Mouse (Mus musculus) ES-E14 (cell line): Measurements from ENCODE around the gene Cuedc1. TPM values are rescaled to one million over a fixed set of nuclear protein-coding genes. Genes with fewer than 3 reads are reported as not detected.

ENCODE experiments used
- DNase-seq: peaks from one replicate; pipeline ENCODE4 v3.0.0-alpha.2; 2013; ENCODE audit warnings: low read depth, low spot score
- H3K27ac ChIP-seq: 2 replicates; pipeline ENCODE4 v1.5.1; 2012; ENCODE audit warnings: low read depth, mild to moderate bottlenecking, low read length, moderate library complexity, mixed read lengths; ENCODE audit not compliant: poor library complexity, insufficient read depth, severe bottlenecking
- H3K36me3 ChIP-seq: 2 replicates; pipeline ENCODE4 v1.6.1; 2012; ENCODE audit warnings: mild to moderate bottlenecking, low read length, moderate library complexity, mixed read lengths; ENCODE audit not compliant: control insufficient read depth, poor library complexity, insufficient read depth, severe bottlenecking
- H3K4me1 ChIP-seq, 2 experiments: fragments of 150-350 bp in 1 of 2; sonication (generic) in 1 of 2; 2 replicates each; pipeline ENCODE4 v1.6.1; 2012; ENCODE audit warnings: low read length in 2 of 2, mild to moderate bottlenecking in 1 of 2, mixed read lengths in 1 of 2; ENCODE audit not compliant: control insufficient read depth in 2 of 2, insufficient read depth in 2 of 2, poor library complexity in 1 of 2
- H3K4me3 ChIP-seq, 2 experiments: fragments of 150-350 bp in 1 of 2; sonication (generic) in 1 of 2; 2 replicates each; pipeline ENCODE4 v1.5.1; 2012; ENCODE audit warnings: low read length in 2 of 2, low read depth in 1 of 2, mild to moderate bottlenecking in 1 of 2, mixed read lengths in 1 of 2; ENCODE audit not compliant: insufficient read depth in 1 of 2, poor library complexity in 1 of 2, severe bottlenecking in 1 of 2
- H3K9ac ChIP-seq: 2 replicates; pipeline ENCODE4 v1.6.1; 2012; ENCODE audit warnings: low read depth, mild to moderate bottlenecking, low read length, mixed read lengths; ENCODE audit not compliant: poor library complexity, insufficient read depth, severe bottlenecking
- H3K9me3 ChIP-seq: fragments of 150-350 bp; sonication (generic); 2 replicates; pipeline ENCODE4 v1.6.1; 2012; ENCODE audit warnings: low read depth, mild to moderate bottlenecking, low read length; ENCODE audit not compliant: control insufficient read depth, insufficient read depth
- CHD2 ChIP-seq: IDR thresholded peaks from 2 replicates; pipeline ENCODE4 v1.6.1; 2014; ENCODE audit warnings: mild to moderate bottlenecking, low read depth, low read length, inconsistent platforms
- HCFC1 ChIP-seq: IDR thresholded peaks from 2 replicates; pipeline ENCODE4 v1.6.1; 2012; ENCODE audit warnings: low read length, inconsistent platforms, borderline replicate concordance; ENCODE audit not compliant: insufficient read depth
- MAFK ChIP-seq: IDR thresholded peaks from 2 replicates; pipeline ENCODE4 v1.6.1; 2014; ENCODE audit warnings: mild to moderate bottlenecking, low read depth, low read length, inconsistent platforms; ENCODE audit not compliant: insufficient read depth
- ZC3H11A ChIP-seq: IDR thresholded peaks from 2 replicates; pipeline ENCODE4 v1.6.1; 2012; ENCODE audit warnings: low read depth, mild to moderate bottlenecking, inconsistent platforms, low read length, borderline replicate concordance
- ZNF384 ChIP-seq: IDR thresholded peaks from 2 replicates; pipeline ENCODE4 v1.6.1; 2012; ENCODE audit warnings: low read depth, low read length, inconsistent platforms
- in situ Hi-C, 2 experiments: fragments of 600-800 bp; cut with MboI; formaldehyde crosslinking; loops; one replicate each; pipeline ENCODE4 v1.15.1; 2025; ENCODE audit warnings: low sequenced_read_pairs in 2 of 2, inconsistent platforms in 1 of 2; ENCODE audit not compliant: unreplicated experiment in 2 of 2
- total RNA-seq: library from RNA; depleted of rRNA; stranded (reverse); fragments of 300-350 nt; gene quantifications from 2 replicates; pipeline ENCODE4 v1.2.3, GENCODE M21; 2012

The Cuedc1 gene
- total RNA-seq, 1 experiment: 8.7 TPM

DNA sequence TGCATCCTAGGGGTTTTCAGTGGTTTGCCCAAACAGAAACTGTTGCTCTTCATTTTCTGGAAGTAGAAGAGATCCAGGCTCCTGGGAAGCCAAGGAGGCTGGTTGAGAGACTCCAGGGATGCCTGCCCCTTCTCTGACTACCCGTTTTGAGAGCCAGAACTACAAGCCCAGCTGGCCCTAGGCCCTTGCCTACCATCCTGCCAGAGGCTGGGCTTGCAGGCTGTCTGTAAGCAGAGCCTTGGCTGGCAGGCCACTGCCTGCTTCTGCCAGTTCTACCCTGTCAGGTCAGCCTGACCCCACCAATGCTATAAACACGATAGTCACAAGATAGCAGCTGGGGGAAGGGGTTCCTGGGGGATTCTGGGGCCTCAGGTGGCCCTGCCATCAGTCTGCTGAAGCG lies 57.6 kb downstream of the Cuedc1 start:
- Histone ChIP-seq H3K9ac (no peak overlapping the region), H3K4me1 (peaks cover 8 to 29% of the 10 kb centered on the region in 2 experiments), H3K36me3 (no peaks in the 10 kb centered on the region), H3K27ac (no peak overlapping the region), H3K9me3 (no peaks in the 10 kb centered on the region), H3K4me3 (no peak overlapping the region)
- DNase-seq: no peak
- in situ Hi-C loops: no loop called here
- TF ChIP-seq CHD2: no peak
- no peak for TF ChIP-seq ZNF384
- no peak for TF ChIP-seq MAFK
- no peak for TF ChIP-seq HCFC1
- TF ChIP-seq ZC3H11A: no peak

DNA sequence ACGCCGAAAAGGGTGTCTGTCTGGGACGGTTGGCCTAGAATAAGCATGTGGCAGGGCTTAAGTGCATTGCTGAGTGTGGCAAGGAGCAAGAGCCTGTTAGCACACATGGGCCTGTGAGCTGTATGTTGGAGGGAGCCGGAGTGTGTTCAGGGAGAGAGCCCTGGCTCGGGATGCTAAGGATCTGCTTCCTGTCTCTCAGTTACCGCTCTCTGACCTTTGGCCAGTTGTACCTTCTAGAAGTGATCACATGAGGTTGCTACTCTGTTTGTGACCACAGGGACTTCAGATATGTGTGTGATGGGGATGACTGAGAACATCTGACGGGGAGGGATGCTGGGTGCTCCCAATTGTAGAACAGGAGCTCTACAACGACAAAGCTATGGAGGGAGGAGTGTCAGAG lies 58.1 kb downstream of the Cuedc1 start:
- no peak overlapping the region for H3K27ac ChIP-seq
- H3K4me1 ChIP-seq: peaks cover 10 to 30% of the 10 kb centered on the region in 2 experiments
- H3K36me3 ChIP-seq: no peaks in the 10 kb centered on the region
- DNase-seq: no peak
- no peak overlapping the region for H3K9ac ChIP-seq
- no peaks in the 10 kb centered on the region for H3K9me3 ChIP-seq
- H3K4me3 ChIP-seq: no peak overlapping the region
- TF ChIP-seq HCFC1: no peak
- no peak for TF ChIP-seq ZC3H11A
- TF ChIP-seq ZNF384: no peak
- no peak for TF ChIP-seq MAFK
- TF ChIP-seq CHD2: no peak
- in situ Hi-C loops: no loop called here

DNA sequence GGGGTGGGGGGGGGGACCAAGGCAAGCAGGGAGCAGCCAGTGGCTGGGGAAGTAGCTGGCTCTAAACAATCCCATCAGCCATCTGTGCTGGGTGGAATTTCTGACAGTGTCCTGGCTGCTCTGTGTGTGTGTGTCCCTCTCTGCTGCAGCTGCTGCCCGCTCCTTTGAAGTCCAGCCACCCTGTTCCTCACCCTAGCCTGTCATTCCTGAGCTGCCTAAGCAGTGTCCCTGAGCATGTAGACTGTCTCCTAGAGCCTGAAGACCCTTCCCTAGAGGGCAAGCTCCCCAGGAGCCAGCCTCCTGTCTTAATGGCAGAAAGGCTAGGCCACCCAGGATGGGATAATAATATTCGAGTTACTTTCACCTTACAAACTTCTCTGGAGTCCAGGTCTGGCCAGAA lies 58.5 kb downstream of the Cuedc1 start:
- no peak for DNase-seq
- Histone ChIP-seq H3K4me1 (peaks cover 10 to 29% of the 10 kb centered on the region in 2 experiments), H3K9me3 (no peaks in the 10 kb centered on the region), H3K36me3 (no peaks in the 10 kb centered on the region), H3K27ac (no peak overlapping the region), H3K9ac (no peak overlapping the region), H3K4me3 (no peak overlapping the region)
- in situ Hi-C loops: no loop called here
- TF ChIP-seq CHD2 (no peak), ZNF384 (no peak)

DNA sequence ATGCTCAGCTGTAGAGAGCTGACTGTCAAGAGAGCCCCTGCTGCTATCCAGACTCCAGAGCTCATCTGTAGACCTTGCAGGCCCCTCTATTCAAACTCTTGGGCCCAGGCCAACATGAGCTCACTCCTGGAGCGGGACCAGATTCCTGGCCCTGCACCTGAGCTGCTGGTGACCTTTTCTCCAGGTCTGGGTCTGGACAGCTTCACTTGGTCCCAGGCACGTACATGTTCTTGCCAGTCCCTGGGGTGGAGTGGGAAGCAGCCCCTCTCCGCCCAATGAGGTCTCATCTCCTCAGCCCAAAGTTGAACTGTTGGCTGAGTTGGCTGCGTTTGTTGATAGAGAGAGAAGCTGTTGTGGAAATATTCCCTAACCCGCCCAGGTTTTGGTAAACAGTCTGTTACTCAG lies 61.0 kb downstream of the Cuedc1 start:
- TF ChIP-seq HCFC1: no peak
- no peak for TF ChIP-seq ZC3H11A
- TF ChIP-seq MAFK: no peak
- TF ChIP-seq CHD2: no peak
- TF ChIP-seq ZNF384: no peak
- in situ Hi-C loops: no loop called here
- Histone ChIP-seq H3K4me1 (peaks cover 8 to 32% of the 10 kb centered on the region in 2 experiments), H3K4me3 (no peak overlapping the region), H3K9me3 (no peaks in the 10 kb centered on the region), H3K9ac (peak overlapping the region; percentile 7; the same call in 1 of the 2 replicates), H3K36me3 (no peaks in the 10 kb centered on the region), H3K27ac (no peak overlapping the region)
- no peak for DNase-seq

DNA sequence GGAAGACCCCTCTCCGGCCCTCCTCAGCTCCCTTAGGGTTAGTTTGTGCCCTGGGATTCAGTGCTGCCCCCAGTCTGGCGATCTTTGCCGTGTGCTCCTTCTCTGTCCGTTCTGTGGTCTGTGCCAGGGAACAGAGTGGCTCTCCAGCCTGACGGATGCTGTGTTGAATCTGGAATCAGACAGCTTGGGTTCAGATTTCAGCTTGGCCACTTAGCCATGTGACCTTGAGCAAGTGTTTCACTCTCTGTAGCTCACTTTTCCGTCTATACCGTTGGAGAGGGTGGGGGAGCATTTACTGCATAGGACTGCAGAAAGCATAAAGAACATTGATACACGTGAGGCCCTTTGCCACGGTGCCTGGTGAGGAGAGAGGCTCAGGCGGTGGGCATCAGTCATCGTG lies 61.5 kb downstream of the Cuedc1 start:
- Histone ChIP-seq H3K4me3 (no peak overlapping the region), H3K27ac (no peak overlapping the region), H3K4me1 (peaks cover 8 to 32% of the 10 kb centered on the region in 2 experiments), H3K36me3 (no peaks in the 10 kb centered on the region), H3K9ac (no peak overlapping the region), H3K9me3 (no peaks in the 10 kb centered on the region)
- TF ChIP-seq CHD2 (no peak), ZC3H11A (no peak), MAFK (no peak), ZNF384 (no peak), HCFC1 (no peak)
- in situ Hi-C loops: no loop called here
- DNase-seq: no peak
